Mouse (Mus musculus) spleen, adult 2 months (tissue): ENCODE data around the gene Plekhg5. TPM values are rescaled to one million over a fixed set of nuclear protein-coding genes. Genes with fewer than 3 reads are reported as not detected.

ENCODE experiments used
- DNase-seq, 2 experiments: peaks; one replicate each; pipeline versions ENCODE4 v3.0.0 to v3.0.0-alpha.2; 2012 to 2021; ENCODE audit warnings: low spot score in 2 of 2, low read depth in 1 of 2
- H3K27ac ChIP-seq: fragments of 200-500 bp; 2 replicates; pipeline ENCODE4 v1.5.1; 2012; ENCODE audit warnings: low read length, inconsistent platforms; ENCODE audit not compliant: insufficient read depth
- H3K27me3 ChIP-seq: fragments of 200-500 bp; 2 replicates; pipeline ENCODE4 v1.6.1; 2012; ENCODE audit warnings: mild to moderate bottlenecking, moderate library complexity, low read length, inconsistent platforms; ENCODE audit not compliant: control insufficient read depth, insufficient read depth
- H3K36me3 ChIP-seq: fragments of 200-500 bp; 2 replicates; pipeline ENCODE4 v1.6.1; 2012; ENCODE audit warnings: mild to moderate bottlenecking, low read length, inconsistent platforms; ENCODE audit not compliant: control insufficient read depth, insufficient read depth
- H3K4me1 ChIP-seq: fragments of 200-500 bp; 2 replicates; pipeline ENCODE4 v1.6.1; 2011; ENCODE audit warnings: inconsistent platforms; ENCODE audit not compliant: control insufficient read depth, insufficient read depth, insufficient read length
- H3K4me3 ChIP-seq: fragments of 200-500 bp; 2 replicates; pipeline ENCODE4 v1.5.1; 2011; ENCODE audit warnings: mild to moderate bottlenecking, inconsistent platforms; ENCODE audit not compliant: insufficient read depth, insufficient read length; ENCODE audit errors: extremely low read depth
- CTCF ChIP-seq: fragments of 200-500 bp; IDR thresholded peaks from 2 replicates; pipeline ENCODE4 v1.5.1; 2011; ENCODE audit warnings: mild to moderate bottlenecking, inconsistent platforms; ENCODE audit not compliant: insufficient read depth, insufficient read length, insufficient replicate concordance; ENCODE audit errors: extremely low read depth
- POLR2A ChIP-seq: fragments of 200-500 bp; IDR thresholded peaks from 2 replicates; pipeline ENCODE4 v1.6.1; 2011; ENCODE audit warnings: low read depth, low read length, inconsistent platforms
- WGBS: fragments of 180-500 bp; shearing (Covaris S2); methylation state at CpG from one replicate; pipeline ENCODE4 v1.1.7; 2018; 5-methylcytosine and 5-hydroxymethylcytosine counted together
- polyA plus RNA-seq: library from polyadenylated mRNA; depleted of rRNA; stranded (reverse); fragments of >200 nt; gene quantifications from 2 replicates; pipeline ENCODE4 v1.2.3, GENCODE M21; 2012

The Plekhg5 gene
- polyA plus RNA-seq, 1 experiment = 13.1 TPM

DNA sequence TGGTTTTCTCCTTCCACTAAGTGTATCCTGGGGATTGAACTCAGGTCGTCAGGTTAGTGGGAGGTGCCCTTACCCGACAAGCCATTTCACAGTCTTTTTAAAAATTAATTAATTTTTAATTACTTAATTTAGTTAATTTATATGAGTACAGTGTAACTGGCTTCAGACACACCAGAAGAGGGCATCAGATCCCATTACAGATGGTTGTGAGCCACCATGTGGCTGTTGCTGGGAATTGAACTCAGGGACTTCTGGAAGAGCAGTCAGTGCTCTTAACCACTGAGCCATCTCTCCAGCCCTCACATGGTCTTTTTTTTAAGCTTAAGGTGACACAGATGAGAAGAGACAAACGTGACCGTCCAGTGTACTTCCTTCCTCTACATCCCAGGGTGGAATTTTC lies 82.7 kb downstream of the Plekhg5 start:
- 77% methylated on average over 4 of the region's 4 CpGs for WGBS
- TF ChIP-seq POLR2A (no peak), CTCF (no peak)
- Histone ChIP-seq H3K4me1 (peaks cover 17% of the 10 kb centered on the region), H3K27ac (no peak overlapping the region), H3K4me3 (no peak overlapping the region), H3K36me3 (no peaks in the 10 kb centered on the region), H3K27me3 (peaks cover 19% of the 10 kb centered on the region)
- DNase-seq = no peak

DNA sequence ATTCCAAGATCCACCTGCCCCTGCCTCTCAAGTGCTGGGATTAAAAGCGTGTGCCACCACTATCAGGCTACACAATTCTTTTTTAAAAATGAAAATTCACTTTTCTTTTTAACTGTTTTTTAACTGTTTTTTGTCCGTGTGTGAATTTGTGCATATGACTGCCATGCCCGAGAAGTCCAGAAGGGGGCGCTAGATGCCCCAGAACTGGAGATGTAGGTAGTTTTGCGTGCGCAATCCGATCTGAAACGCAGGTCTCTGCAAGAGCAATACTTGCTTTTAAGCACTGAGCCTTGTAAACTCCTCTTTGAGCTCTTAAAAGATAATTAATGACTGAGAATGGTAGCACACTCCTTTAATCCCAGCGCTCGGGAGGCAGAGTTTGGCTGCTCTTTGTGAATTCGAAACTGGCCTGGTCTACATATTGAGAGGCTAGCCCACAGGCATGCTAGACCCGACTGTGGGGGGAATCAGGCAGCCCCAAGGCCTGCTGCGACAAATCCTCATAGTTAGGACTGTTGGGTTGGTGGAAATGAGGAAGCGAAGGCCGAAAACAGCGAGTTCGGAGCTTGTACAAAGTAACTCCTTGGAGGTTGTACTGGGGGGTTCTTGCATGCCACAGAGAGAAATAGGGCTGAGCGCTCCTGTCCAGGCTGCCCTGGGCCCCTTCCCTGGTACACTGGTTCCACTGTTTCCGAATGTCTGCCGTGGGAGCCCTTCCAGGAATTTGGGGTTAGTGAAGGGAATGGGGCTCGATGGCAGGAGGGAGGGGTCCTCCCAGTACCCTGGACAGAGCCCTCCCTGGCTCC lies 85.7 kb downstream of the Plekhg5 start:
- Histone ChIP-seq H3K4me3 (peak overlapping the region; percentile 17; the same call in 1 of the 2 replicates), H3K27ac (no peak overlapping the region), H3K4me1 (peaks cover 13% of the 10 kb centered on the region; the same call in 1 of the 2 replicates), H3K36me3 (no peaks in the 10 kb centered on the region), H3K27me3 (peaks cover 14% of the 10 kb centered on the region)
- WGBS = 9% methylated on average over 21 of the region's 21 CpGs
- DNase-seq = peak in 1 of 2 experiments; percentile 37
- no peak for TF ChIP-seq POLR2A
- TF ChIP-seq CTCF = peak; percentile 50; the same call in 1 of the 2 replicates

DNA sequence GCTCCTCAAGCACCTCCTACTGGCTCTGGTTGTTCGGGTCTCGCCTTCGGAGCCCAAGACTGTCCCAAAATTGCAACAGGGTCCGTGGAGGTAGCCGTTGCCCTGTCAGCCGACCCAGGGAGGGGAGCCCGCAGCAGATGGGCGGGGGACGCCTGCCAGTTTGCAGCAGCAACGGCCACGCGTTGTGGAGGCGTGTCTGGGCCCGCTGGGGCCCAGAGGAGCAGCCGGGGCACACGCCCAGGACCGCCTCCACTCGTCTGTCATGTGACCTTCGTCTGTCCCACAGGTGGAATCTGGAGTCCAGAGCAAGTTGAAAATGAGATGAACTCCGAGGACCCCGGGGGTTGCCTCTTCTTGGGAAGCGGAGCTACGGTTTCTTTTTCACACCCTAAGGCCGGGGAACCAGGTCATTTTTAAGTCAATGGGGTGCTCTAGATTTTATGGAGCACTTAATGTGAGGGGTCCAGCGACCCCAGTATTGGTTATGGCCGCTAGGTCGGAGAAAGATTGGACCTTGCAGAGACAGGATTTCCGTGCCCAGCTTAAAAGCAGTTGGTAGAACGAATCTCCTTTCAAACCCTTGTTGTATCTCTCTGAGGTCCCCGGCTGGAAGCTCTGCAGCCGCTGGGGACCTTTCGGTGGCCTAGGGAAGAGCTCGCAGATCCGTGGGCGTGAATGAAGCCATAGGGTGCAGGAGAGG lies 86.4 kb downstream of the Plekhg5 start, which contains the start of gene Hes2:
Hes2 (plus strand) TSS at position 283 of the 700 bp plus-strand sequence.
- no peak within 1 kb of the TSS for H3K27ac ChIP-seq
- H3K4me3 ChIP-seq = peak within 1 kb of the TSS; percentile 17; the same call in 1 of the 2 replicates
- TF ChIP-seq POLR2A = no peak
- no peak for TF ChIP-seq CTCF
- peaks cover 13% of the 10 kb centered on the region; the same call in 1 of the 2 replicates for H3K4me1 ChIP-seq
- H3K27me3 ChIP-seq = peaks cover 14% of the 10 kb centered on the region
- no peaks in the 10 kb centered on the region for H3K36me3 ChIP-seq
- WGBS = 2% methylated on average over 35 of the region's 35 CpGs
- DNase-seq = no peak

DNA sequence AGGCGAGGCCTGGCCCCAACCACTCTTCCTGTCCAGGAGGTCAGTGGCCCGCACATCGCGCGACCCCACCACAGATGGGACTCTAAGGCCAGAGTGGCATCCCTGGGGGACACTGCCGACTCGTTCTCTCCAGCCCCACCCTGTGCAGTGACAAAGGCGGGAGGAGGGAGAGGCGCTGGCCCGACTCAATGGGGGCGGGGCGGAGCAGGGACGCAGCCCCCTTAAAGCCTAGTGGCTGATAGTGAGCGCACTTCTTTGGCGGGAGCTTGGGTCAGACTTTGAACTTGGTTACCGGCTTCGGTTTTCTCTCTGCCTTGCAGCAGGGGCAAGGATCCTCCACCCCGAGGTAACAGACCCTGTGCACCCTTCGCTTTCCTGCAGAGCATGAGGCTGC lies 87.0 kb downstream of the Plekhg5 start:
- Histone ChIP-seq H3K27me3 (peaks cover 14% of the 10 kb centered on the region), H3K36me3 (no peaks in the 10 kb centered on the region), H3K4me3 (peak overlapping the region; percentile 1; the same call in 1 of the 2 replicates), H3K27ac (no peak overlapping the region), H3K4me1 (peaks cover 13% of the 10 kb centered on the region; the same call in 1 of the 2 replicates)
- TF ChIP-seq POLR2A (no peak), CTCF (no peak)
- 5% methylated on average over 19 of the region's 19 CpGs for WGBS
- no peak for DNase-seq

DNA sequence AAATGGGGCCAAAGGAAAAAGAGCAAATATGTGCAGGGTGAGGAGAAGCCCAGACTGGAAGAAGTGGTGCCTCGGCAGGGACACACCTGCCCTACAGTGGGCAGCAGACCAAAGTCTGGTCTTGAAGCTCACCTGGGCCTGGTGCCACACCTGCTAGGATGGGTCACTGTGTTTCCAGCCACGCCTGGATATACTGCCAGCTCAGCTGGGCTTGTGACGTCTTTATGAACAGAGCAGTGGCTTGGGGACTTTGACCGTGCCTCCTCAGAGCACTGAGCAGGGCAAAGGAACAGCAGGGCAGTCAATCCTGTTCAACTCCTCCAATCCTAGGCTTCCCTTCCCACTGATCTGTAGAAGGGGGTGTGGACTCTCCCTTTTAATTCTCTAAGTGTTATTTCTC lies 88.5 kb downstream of the Plekhg5 start:
- no peak for TF ChIP-seq CTCF
- no peak for TF ChIP-seq POLR2A
- Histone ChIP-seq H3K4me3 (no peak overlapping the region), H3K36me3 (no peaks in the 10 kb centered on the region), H3K4me1 (peaks cover 17% of the 10 kb centered on the region; the same call in 1 of the 2 replicates), H3K27me3 (peaks cover 14% of the 10 kb centered on the region), H3K27ac (no peak overlapping the region)
- DNase-seq = no peak
- WGBS = 72% methylated on average over 4 of the region's 4 CpGs

DNA sequence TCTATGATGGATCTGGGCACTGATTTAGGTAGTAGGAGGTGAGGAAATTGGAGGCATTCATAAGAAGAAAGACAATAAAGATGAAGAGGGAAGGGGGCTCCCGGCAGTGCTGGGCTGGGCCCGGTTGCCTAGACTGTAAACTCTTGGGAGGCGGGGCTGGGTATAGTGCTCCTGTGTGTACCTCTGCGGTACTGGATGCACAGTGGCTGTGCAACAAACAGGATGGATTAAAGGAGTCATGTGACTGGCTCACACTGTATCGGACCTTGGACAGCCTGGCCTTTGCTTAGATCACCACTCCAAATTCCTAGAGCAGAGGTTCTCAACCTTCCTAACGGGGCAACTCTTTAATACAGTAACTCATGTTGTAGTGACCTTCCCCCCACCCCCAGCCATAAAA lies 89.3 kb downstream of the Plekhg5 start:
- Histone ChIP-seq H3K4me1 (peaks cover 17% of the 10 kb centered on the region; the same call in 1 of the 2 replicates), H3K4me3 (no peak overlapping the region), H3K27ac (no peak overlapping the region), H3K27me3 (peaks cover 14% of the 10 kb centered on the region), H3K36me3 (no peaks in the 10 kb centered on the region)
- WGBS = 92% methylated on average over 6 of the region's 6 CpGs
- TF ChIP-seq CTCF (no peak), POLR2A (no peak)
- DNase-seq = no peak
